Mouse (Mus musculus): ENCODE data around the gene Dnajc5g.

Gene Dnajc5g

DNA sequence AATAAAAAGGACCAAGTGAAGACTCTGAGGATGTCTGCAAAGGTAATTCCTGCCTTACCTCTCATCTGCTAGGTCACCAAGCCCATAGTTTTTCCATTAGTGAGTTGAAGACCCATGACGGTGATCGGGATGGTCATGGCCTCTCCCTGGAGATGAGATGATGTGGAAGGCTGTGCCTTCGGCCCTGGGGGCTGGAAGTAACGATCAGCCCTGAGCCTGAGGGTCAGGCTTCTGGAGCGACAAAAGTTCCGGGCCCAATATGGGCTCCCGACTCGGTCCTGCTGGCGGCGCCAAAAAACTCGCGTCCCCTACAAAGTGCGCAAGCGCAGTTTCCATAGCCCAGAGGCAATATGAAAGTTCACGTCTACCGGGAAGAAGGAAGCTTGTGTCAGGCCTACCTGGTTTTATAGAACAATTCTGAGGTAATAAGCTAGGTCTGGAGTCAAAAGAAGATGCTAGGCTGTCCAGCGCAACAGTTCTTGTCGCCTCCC lies 2.0 kb downstream of the Dnajc5g start, which contains the start of gene Slc30a3:
Gene Slc30a3, minus strand, starts transcription at position 238 of the 491 bp plus-strand sequence.
- no peak for DNase-seq

GRCm38 (mm10) chr5:31110781-31111180 lies 4.7 kb downstream of the Dnajc5g start:
- DNase-seq, result peak; percentile 5 to 24

- no peak for DNase-seq
Observed at GRCm38 (mm10) chr5:31116354-31116753, 10.3 kb downstream of the Dnajc5g start, which contains the start of gene Trim54. Gene Trim54 (plus strand): TSS chr5:31116712.

DNA sequence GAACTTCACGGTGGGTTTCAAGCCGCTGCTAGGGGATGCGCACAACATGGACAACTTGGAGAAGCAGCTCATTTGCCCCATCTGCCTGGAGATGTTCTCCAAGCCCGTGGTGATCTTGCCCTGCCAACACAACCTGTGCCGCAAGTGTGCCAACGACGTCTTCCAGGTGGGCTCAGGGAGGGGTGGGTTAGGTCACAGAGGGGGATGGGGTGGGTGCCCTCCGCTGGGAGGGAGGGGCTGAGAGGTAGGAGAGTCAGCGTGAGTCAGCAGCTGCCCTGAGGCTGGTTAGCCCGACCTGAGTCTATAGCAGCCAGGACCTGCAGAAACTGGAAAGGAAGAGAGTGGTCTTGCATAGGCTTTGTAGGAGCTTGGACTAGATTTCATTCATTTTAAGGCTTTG lies 10.8 kb downstream of the Dnajc5g start:
- no peak for DNase-seq

- no peak for DNase-seq
Observed at GRCm38 (mm10) chr5:31121111-31121510, 15.0 kb downstream of the Dnajc5g start.

GRCm38 (mm10) chr5:31123481-31123880 lies 17.4 kb downstream of the Dnajc5g start:
- no peak for DNase-seq

DNA sequence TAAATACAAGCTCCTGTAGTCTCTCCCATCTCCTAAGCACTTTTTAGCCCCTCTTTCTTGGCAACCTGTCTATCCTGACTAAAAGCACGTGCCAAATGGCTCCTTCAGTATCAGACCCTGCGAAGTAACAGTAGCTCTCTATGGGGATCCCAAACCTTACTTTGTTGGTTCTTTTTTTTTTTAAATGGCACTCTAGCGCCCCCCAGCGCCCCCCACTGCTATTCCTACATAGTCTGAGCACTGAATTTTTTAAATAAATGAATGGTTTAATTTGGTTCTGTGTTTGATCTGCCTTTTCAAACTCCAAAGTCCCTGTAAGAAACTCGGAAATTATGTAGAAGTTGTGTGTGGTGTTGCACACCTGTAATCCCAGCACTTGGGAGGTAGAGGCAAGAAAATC lies 20.0 kb downstream of the Dnajc5g start:
- no peak for DNase-seq

DNA sequence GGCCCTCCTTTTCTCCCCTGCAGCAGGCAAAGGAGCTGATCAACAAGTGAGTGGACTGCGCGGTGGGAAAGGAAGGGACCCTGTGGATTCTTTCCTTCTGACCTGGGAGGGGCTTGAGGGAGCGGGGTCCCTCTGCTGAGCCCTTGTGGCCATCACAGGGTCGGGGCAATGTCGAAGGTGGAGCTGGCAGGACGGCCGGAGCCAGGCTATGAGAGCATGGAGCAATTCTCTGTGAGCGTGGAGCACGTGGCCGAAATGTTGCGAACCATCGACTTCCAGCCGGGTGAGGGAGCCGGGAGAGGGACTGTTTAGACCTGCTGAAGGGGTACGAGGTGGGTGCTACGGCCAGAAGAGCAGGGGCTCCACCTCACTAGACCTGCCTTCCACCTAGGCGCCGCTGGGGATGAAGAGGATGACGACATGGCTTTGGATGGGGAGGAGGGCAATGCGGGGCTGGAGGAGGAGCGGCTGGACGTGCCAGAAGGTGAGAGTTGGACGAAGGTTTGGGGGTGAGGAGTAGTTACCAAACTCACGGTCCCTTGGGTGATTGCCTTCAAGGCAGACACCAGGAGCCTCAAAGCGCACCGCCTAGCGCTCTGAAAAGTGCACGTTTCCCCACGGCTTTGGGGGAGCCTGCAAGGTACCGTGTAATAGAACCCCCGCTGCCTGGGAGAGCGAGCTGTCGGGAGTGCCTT lies 30.8 kb downstream of the Dnajc5g start:
- no peak for DNase-seq

DNA sequence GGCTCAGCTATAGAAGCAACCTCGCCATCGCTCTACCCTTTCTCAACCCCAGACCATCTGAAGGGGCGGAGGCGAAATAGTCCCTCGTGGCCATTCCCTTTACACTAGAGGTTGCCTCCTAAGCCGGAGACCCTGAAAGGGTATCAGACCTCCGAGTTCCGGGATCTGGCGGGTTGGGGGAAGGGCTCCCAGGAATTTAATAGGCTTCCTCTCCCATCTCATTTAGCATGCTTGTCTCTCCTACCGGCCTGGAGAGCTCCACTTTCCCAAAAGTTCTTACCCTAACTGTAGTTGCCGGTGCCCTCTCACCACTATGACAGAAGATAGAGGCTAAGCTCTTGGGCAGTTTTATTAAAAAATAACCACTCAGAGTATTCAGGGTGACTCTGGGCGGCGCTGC lies 31.6 kb downstream of the Dnajc5g start:
- no peak for DNase-seq

DNA sequence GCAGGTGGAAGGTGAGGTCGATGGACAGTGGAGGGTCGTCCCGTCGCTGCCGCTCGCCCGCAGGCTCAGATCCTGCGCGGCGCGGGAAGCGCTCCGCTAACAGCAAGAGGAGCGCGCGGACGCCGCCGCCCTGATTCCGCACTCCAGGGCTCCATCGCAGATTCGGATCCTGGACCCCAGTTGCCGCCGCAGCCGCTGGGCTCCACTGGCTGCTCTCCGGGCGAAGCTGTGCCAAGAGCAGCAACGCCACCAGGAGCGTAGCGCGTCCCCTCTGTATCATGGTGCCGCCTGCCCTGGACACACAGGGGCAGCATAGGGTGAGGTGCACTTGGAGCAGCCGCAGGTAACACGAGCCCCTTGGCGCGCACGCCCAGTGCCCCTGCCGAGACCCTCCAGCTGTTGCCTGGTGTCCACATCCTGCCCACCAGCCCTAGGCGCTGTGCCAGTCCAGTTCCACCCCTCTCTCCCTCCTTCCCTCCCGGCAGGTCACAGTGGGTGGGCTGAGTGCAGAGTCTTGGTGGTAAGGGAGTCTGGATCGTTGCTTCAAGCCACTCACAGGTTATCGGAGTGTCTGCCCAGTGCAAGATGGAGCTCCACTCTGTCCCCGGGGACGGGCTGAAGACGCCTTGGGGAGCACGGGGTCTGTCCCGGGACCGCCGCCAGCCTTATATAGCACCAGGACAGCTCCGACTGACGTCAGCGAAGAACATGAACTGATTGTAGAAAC lies 32.3 kb downstream of the Dnajc5g start, which contains the start of gene Ucn:
Gene Ucn, minus strand, starts transcription at position 589 of the 727 bp plus-strand sequence.
- no peak for DNase-seq

DNA sequence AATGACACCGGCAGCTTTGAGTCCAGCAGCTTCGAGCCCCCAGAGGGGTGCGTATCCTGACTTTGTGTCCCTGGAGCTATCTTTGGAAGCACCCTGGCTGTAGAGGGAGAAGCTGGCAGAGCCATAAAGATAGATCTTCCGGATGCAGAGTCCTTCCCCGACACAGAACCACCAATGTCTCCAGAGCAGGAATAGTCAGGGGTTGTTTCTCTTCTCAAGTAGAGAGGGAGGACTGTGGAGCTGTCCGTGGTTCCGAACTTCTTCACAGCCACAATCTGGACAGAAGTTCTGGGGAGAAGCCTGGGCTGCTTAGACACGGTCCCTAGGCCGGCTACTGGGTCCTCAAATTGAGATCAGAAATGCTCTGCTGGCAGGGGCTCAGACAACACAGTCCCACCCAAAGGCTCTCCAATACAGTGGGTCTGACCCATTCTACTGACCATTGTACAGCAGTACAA lies 32.9 kb downstream of the Dnajc5g start:
- DNase-seq, result peak in 1 of 2 experiments; percentile 54

DNA sequence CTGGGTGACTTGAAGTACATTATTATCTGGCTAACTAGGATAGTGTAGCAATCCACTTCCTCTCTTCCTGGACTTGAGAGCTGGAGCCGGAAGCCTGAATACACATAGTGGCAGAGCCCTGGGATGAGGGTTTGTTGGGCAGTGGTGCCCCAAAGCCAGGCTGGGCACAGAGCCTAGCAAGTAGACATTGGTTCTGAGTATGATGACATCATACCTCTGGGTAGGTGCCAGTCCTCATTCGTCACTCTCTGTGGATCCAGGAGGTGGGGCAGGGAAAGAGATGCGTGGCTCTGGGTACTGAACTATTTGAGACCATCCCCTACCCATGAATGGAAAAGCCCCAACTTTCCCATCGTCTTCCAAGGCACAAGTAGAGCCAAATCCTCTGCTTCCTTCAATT lies 43.7 kb downstream of the Dnajc5g start:
- no peak for DNase-seq

DNA sequence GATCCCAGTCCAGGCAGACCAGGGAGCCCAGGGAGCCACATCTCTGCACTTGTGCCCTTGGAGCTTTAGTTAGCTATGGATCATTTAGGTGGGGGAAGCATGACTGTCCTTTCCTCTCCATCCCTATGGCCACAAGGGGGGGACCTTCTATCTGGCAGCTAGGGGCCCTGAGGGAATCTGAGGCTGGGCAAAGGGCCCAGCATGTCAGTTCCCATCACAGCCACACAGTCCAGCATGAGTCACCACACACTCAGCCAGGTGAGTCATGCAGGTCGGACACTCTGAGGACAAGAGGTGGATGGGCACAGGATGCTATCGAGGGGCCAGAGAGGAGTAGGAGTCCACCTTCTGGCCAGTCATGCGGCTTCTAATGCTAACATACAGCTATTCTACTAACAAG lies 45.7 kb downstream of the Dnajc5g start:
- no peak for DNase-seq

- DNase-seq, result peak; percentile 9 to 29
Observed at GRCm38 (mm10) chr5:31153516-31154151, 47.5 kb downstream of the Dnajc5g start.

DNA sequence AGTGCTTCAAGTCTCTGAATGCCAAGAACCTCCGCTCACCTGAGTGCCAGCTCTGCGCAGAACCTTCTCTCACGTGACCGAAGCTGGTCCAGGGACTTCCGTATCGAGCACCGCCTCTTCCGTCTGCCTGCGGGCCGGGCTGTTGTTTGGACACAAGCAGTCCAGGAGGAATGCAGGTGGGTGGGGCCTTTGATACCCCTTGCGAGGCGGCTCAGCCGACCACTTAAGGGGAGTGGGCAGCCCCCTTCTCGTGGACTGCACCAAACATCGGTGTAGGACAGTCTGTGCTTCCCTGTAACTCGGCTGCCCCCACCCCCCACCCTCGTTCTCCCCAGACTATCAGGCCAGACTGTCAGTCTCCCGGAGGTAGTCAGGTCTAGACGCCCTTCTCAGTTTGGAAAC lies 48.1 kb downstream of the Dnajc5g start, which contains the start of gene Mpv17:
Gene Mpv17, minus strand, starts transcription at position 100 of the 402 bp plus-strand sequence.
- DNase-seq, result peak; percentile 91 to 93

Data from kidney, postnatal 36 days (tissue).